Mouse (Mus musculus) left cerebral cortex, postnatal 10 days (tissue): Measurements from ENCODE around the gene Gm17359. TPM values are rescaled to one million over a fixed set of nuclear protein-coding genes. Genes with fewer than 3 reads are reported as not detected.

Source experiments
- DNase-seq, 2 experiments: peaks; one replicate each; pipeline ENCODE4 v3.0.0; 2021 to 2022; ENCODE audit warnings: low spot score in 2 of 2, mixed read lengths in 1 of 2; ENCODE audit errors: extremely low spot score in 1 of 2
- intact Hi-C: fragments of 180-260 bp; cut with DNase I; formaldehyde crosslinking; loops from one replicate; pipeline ENCODE4 v1.15.1; 2025
- total RNA-seq, 2 experiments: library from RNA; stranded (reverse); gene quantifications; 2 replicates each; pipeline ENCODE4 v1.2.3; 2021

Gene Gm17359
- total RNA-seq, 2 experiments from 2014 or later = not detected

- intact Hi-C loops = loop anchor here (5.0 kb wide), 1 partner anchor 87 kb away; no protein-coding TSS in a partner anchor
- no peak for DNase-seq
These were observed 163.8 kb downstream of the Gm17359 start for GRCm38 (mm10) chr3:79500279-79500678.

- no peak for DNase-seq
- intact Hi-C loops = loop anchor here (5.0 kb wide), 1 partner anchor 86 kb away; no protein-coding TSS in a partner anchor
These were observed 164.8 kb downstream of the Gm17359 start for GRCm38 (mm10) chr3:79501166-79501728.

Other genes with a start within 250 kb of the Gm17359 start
- 10 to 100 TPM; 92.8 to 96.4 TPM for gene Rapgef2, start 50.1 kb upstream of the Gm17359 start, total RNA-seq
- 10 to 100 TPM; 21.6 to 23.1 TPM for gene Fnip2, start 231.1 kb downstream of the Gm17359 start, total RNA-seq